Mouse (Mus musculus) skeletal muscle tissue, adult 2 months (tissue): Measurements from ENCODE around the gene Tmem208.

Experiments
- DNase-seq: peaks from one replicate; pipeline ENCODE4 v3.0.0-alpha.2; 2012; ENCODE audit warnings: low read depth, low spot score

The Tmem208 gene

DNA sequence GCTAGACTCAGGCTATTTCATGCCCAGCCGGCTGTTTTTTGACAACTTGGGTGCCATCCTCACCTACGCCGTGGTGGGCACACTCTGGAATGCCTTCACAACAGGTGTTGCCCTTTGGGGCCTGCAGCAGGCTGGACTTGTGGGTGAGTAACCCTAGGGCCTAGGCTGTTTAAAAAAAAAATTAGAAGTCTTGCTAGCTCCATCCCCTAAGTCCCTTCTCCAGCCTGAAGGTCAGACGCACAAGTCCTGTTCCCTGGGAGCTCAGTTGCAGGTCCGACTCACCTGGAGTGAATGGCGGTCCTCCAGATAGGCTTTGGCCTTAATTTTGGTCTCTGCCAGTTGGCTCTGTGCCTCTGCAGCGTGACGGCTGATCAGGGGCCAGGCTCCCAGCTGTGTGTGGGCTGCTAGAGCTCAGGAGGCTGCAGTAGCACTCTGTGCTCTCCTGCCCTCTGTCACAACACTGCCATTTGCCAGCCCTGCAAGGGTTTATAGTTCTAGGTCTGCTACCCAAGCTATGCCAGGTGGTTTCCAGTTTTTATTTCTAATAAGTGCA lies 27.5 kb downstream of the Tmem208 start:
- no peak for DNase-seq

DNA sequence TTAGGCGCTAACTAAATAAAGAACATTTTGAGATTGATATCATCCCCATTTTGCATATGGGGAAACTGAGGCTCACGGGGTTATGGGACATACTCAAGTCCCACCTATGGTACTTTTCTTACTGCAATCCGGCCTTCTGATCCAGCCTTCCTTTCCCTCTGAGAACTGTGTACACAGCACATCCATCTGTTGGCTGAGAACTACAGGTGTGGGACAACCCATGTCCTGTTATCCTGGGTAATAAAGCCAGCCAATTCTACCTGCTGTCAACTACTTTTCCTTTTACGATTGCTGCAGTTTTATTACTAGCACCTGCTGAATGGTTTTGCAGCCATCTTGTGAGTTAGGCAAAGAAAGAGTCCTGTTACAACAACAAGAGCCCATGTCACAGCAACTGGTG lies 28.4 kb downstream of the Tmem208 start:
- DNase-seq = no peak

DNA sequence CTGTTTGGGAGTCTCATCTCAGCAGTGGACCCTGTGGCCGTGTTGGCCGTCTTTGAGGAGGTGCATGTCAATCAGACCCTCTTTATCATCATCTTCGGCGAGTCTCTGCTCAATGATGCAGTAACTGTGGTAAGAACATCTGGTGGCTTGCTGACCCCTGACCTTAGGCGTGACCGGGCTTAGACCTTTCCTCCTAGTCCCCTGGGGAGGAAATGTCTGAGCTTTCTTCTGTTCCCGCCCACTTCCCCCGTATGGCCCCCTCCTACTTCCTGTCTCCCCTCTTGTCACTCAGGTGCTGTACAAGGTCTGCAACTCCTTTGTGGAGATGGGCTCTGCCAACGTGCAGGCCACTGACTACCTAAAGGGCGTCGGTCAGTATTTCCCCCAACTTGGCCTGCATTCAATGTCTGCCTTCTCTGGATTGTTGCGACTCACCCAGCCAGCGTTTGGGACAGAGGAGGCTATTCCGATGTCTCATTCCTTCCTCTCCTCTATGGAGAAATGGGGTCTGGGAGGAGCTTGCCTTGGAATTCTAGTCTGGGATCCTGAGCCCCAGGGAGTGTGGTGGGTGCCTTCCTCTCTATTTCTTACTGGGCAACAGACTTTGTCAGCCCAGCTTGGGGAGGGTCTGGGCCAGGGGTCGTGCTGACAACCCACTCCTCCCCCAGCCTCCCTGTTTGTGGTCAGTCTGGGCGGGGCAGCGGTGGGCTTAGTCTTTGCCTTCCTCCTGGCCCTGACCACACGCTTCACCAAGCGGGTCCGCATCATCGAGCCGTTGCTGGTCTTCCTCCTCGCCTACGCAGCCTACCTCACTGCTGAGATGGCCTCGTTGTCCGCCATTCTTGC lies 29.2 kb downstream of the Tmem208 start:
- no peak for DNase-seq

DNA sequence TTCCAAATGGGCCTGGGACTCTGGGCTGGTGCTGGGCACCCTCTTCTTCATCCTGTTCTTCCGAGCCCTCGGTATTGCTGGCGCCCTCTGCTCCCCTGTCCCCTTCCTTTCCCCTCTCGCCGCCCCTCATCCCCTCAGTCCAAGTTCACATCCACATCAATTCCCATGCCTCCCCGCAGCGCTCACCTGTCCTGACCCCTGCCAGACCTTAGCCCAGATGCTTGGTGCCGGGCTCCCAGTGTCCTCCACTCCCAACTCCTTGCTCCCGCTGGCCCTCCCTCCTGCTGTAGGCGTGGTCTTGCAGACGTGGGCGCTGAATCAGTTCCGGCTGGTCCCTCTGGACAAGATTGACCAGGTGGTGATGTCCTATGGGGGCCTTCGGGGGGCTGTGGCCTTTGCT lies 30.5 kb downstream of the Tmem208 start:
- no peak for DNase-seq

DNA sequence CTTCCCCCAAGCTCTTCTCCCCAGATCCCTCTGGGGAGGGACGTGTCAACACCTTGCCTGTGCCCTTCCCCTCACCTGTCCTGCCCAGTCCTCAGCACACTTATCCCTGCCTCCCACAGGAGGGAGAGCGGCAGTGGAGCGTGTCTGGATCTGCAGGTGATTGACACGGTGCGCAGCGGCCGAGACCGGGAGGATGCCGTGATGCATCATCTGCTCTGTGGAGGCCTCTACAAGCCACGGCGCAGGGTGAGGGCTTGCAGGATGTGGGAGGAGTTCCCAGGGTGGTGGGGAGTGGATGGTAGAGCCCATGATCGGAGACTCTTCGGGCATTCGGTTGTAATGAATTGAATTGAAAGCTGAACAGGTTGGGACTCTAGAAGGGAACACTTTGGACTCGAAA lies 33.1 kb downstream of the Tmem208 start:
- DNase-seq = no peak

DNA sequence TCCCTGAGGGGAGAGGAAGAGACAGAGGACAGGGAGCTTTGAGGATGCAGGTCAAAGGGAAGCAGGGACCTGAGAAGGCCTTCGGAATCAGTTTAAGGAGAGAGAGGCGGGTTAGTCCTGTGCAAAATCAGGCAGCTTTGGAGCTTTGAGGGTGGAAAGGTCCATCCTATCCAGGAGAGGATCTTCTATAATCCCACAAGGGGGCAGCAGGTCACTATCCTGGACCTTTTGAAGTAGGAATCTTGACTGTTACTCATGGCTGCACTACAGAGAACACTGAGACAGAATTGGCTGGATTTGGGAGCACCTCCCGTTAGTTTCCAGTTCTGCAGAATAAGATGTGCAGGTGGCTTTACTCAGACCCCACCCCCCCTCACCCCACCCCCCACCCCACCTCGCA lies 33.5 kb downstream of the Tmem208 start:
- DNase-seq = no peak

DNA sequence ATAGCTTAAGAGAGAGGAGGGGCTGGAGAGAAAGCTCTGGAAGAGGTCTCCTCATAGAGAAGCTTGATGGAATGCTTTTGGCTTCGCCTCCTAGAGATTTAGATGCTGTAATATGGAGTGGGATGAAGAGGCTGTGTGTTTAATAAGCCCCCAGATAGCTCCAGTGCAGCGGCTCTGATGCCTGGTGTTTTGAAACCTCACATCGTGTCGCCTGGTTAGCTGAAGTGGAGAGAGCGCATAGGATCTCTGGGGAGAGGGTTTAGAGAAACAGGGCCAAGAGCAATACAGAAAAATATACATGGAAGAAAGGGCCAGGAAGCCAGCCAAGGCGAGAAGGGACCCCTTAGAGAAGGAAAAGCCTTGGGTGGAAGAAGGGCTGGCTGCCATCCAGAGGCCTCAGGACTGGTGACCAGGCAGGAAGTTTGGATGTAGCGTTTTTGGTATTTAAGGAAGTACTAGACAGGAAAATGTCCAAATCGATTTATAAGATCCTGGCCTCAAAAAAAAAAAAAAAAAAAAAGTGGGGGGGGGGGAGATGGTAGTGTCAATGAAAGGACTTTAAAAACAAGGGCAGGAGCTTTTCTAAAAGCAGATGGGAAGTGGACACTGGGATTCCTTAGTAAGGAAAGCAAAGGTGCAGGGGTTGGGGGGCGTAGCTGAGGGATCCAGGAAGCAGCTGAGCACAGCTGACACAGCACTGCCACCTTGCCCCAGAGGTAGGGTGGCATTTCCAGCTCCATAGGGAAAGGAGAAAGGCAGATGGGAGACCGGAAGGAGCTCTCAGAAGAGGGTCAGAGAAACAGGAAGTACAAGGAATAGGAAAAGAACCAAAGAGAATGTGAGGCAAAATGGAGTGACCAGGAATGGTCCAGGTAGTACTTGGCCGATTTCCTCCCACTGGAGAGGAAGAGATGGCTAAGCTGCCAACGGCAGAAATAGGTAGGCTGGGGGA lies 35.9 kb downstream of the Tmem208 start:
- no peak for DNase-seq

DNA sequence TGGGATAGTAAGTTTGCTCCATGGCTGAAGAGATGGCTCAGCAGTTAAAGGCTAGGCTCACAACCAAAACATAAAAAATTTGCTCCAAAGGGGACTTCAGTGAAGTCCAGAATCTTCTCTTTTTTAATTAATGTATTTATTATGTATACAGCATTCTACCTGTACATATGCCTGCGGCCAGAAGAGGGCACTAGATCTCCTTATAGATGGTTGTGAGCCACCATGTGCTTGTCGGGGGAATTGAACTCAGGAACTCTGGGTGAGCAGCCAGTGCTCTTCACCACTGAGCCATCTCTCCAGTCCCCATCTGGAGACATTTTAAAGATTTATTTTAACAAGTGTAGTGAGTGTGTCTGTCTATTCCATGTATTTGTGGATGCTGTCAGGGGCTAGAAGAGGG lies 41.0 kb downstream of the Tmem208 start:
- DNase-seq = no peak

DNA sequence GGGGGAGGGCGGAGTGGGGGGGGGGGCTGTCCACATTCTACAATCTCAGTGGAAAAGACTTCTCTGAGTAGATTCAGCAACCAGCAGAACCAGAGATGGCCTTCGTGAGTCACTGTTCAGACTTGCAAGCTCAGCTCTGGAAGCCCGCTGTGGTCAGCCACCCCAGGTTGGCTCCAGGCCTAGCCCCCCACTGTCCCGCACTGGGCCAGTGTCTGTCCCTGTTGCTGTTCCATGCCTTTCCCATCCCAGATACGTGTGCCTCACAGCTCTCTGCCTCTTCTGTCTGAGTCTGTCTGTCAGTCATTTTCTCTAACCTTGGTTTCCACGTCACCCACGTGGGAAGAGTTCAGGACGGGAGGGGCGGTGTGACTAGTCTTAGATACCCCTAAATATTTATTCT lies 46.3 kb downstream of the Tmem208 start:
- DNase-seq = no peak

DNA sequence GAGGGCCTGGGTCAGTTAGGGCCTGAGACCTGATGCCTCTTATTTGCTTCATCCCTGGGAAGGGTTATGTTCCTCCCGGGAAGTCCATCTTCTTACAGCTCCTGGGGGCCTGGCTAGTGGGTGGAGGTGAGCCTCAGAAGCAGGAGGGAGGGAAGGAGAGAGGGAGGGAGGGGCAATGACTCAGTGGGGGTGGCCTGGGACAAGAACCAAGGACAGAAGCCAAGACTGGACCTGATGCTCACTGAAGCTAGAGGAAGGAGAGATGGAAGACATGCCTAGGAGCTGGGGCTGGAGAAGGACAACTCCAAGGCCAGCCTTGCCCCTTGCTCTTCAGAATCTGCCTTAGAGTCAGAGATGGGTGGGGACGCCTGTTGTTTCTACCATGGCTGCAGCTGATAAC lies 46.9 kb downstream of the Tmem208 start, which contains the start of gene Plekhg4:
TSS of gene Plekhg4 (plus strand) at position 243 of the 400 bp plus-strand sequence.
- no peak for DNase-seq

DNA sequence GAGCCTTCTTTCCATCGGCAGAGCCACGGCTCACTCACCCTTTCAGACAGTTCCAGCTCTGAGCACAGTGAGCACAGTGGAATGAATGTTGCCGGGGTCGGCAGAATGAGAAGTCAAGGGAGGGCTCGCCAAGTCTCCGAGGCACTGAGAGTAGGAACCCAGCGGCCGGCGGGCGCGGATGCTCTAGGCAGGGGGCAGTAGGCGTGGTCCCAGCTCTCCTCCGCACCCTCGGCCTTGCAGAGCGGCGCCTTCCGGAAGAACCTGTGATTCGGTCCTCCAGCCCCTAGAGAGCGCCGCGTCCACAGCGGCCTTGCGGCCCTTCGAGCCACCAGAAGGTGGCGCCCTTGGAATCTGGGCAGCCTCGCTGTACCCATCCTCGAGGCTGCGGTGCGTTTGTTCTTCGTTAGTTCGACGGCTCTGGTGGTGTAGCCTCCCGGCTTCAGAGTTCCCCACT lies 48.4 kb downstream of the Tmem208 start:
- DNase-seq = no peak

DNA sequence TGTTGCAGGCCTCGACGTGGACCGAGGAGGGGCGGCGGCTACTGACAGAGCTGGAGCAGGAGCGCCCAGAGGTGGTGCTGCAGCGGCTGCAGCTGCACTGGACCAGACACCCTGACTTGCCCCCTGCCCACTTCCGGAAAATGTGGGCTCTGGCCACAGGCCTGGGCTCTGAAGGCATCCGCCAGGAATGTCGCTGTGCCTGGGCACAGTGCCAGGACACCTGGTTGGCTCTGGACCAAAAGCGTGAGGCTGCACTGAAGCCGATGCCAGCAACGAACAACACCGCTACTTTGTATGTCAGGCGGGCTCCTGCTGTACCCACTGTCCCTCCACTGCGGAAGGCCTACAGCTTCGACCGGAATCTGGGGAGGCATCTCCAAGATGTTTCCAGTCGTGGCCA lies 52.5 kb downstream of the Tmem208 start:
- no peak for DNase-seq

DNA sequence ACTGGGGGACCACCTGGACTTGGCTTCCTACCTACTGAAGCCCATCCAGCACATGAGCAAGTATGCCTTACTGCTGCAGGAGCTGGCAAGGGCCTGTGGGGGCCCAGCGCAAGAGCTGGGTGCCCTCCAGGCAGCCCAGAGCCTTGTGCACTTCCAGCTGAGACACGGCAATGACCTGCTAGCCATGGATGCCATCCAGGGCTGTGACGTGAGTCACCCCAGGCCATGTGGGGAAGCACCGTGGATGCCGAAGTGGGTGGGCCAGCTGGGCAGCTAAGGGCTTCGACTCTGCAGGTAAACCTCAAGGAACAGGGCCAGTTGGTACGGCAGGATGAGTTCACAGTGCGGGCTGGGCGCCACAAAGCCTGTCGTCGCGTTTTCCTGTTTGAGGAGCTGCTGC lies 54.2 kb downstream of the Tmem208 start:
- no peak for DNase-seq

DNA sequence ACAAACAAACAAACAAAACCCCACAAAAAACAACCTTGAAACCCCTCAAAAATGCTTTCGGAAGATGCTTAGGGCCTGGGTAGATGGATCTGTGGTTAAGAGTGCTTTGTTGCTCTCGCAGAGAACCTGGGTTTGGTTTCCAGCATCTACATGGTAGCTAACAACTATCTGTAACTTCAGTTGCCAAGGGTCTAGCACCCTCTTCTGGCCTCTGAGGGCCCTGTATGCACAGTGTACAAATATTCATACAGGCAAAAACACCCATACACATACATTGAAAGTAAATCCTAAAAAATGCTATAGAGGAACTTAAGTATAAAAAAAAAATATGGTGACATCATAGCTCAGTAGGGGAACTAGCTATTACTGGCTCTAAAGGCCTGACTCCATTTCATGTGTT lies 57.9 kb downstream of the Tmem208 start:
- no peak for DNase-seq
